ENCODE assay signal across 10 mouse cellular contexts in the genomic region with DNA sequence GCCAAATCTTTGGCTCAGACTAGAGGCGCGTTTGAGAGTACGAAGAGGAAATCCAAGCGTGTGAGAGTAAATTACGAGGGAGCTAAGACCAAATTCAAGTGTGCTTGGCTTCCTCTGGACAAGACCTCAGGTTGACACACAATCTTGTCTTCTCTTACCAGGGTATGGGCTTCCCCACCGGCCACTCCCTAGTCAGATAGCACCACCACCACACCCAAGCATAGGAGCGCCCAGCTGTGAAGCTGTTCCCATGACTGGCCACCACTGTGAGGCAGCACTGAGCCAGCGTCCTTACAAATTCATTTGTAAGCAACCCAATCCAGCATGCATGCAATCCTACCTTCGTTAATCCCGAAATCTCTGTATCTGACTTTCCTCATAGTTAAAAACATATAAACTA. TPM values are rescaled to one million over a fixed set of nuclear protein-coding genes. Genes with fewer than 3 reads are reported as not detected.
DNase-seq lines count a peak whose midpoint lies in the region; ATAC-seq and TF ChIP-seq lines count a peak whose summit lies in the region.
"Had no signal": no experiment of that assay in that cellular context is flagged by ENCODE, and none has a peak within 500 bp of the region (broad histone marks: within the 10 kb centered on the region; RNA-seq: fewer than 3 reads in every experiment).

No protein-coding gene starts in this region.

- H3K4me2 ChIP-seq in forebrain, embryonic 14.5 days (ENCODE audit: low read length) = no peak overlapping the region
- no peak overlapping the region for H3K4me2 ChIP-seq in embryonic facial prominence, embryonic 14.5 days (ENCODE audit: low read depth, low read length)
- H3K4me2 ChIP-seq: heart, embryonic 13.5 days had no signal

- TF ChIP-seq POLR2A in thymus, adult 2 months (IDR thresholded peaks at IDR 0.05; ENCODE audit: control insufficient read depth, extremely low read depth, insufficient read depth, low read length, poor library complexity) = no peak

- H3K27ac ChIP-seq in forebrain, embryonic 10.5 days = no peak overlapping the region
- no peak overlapping the region for H3K27ac ChIP-seq in forebrain, embryonic 14.5 days (ENCODE audit: low read depth, low read length)
- H3K27ac ChIP-seq in embryonic facial prominence, embryonic 14.5 days (replicated peaks; ENCODE audit: low read depth, low read length) = no peak overlapping the region
- no peak overlapping the region for H3K27ac ChIP-seq in thymus, adult 2 months (ENCODE audit: control insufficient read depth, insufficient read depth, low read length)
- H3K27ac ChIP-seq: heart, embryonic 13.5 days had no signal

- peak; percentile 64; the same call in 1 of the 2 replicates for TF ChIP-seq CTCF in thymus, adult 2 months (IDR thresholded peaks at IDR 0.05; ENCODE audit: borderline replicate concordance, control insufficient read depth, extremely low read depth, insufficient read depth, low read length, poor library complexity)

- no peak overlapping the region for H3K4me3 ChIP-seq in forebrain, embryonic 10.5 days
- no peak overlapping the region for H3K4me3 ChIP-seq in forebrain, embryonic 14.5 days (ENCODE audit: low read depth, low read length)
- H3K4me3 ChIP-seq in embryonic facial prominence, embryonic 14.5 days (ENCODE audit: low read depth, low read length) = no peak overlapping the region
- no peak overlapping the region for H3K4me3 ChIP-seq in thymus, adult 2 months (ENCODE audit: control insufficient read depth, insufficient read depth, low read length)
- H3K4me3 ChIP-seq: heart, embryonic 13.5 days; megakaryocyte, embryonic 14.5 days had no signal

- H3K4me1 ChIP-seq in forebrain, embryonic 10.5 days = peaks cover 34% of the 10 kb centered on the region
- H3K4me1 ChIP-seq in forebrain, embryonic 14.5 days (ENCODE audit: control insufficient read depth, insufficient read depth, low read length) = no peaks in the 10 kb centered on the region
- H3K4me1 ChIP-seq in embryonic facial prominence, embryonic 14.5 days (ENCODE audit: control insufficient read depth, insufficient read depth, low read length) = no peaks in the 10 kb centered on the region; the same call in 1 of the 2 replicates
- H3K4me1 ChIP-seq in thymus, adult 2 months (replicated peaks; ENCODE audit: control insufficient read depth, insufficient read depth, low read length) = no peaks in the 10 kb centered on the region

- WGBS in forebrain, embryonic 10.5 days = 70% methylated on average over 10 of the region's 10 CpGs
- WGBS in forebrain, embryonic 14.5 days = 69% methylated on average over 10 of the region's 10 CpGs
- 68% methylated on average over 10 of the region's 10 CpGs for WGBS in embryonic facial prominence, embryonic 14.5 days
- 48% methylated on average over 10 of the region's 10 CpGs for WGBS in thymus, adult 2 months

- no peak for ATAC-seq in forebrain, embryonic 14.5 days
- no peak for ATAC-seq in embryonic facial prominence, embryonic 14.5 days (ENCODE audit: low read depth)

- peaks cover 10% of the 10 kb centered on the region; the same call in 1 of the 2 replicates for H3K27me3 ChIP-seq in forebrain, embryonic 10.5 days (ENCODE audit: poor library complexity, severe bottlenecking)
- no peaks in the 10 kb centered on the region for H3K27me3 ChIP-seq in forebrain, embryonic 14.5 days (replicated peaks; ENCODE audit: control insufficient read depth, insufficient read depth, low read length)
- no peaks in the 10 kb centered on the region for H3K27me3 ChIP-seq in embryonic facial prominence, embryonic 14.5 days (replicated peaks; ENCODE audit: control insufficient read depth, insufficient read depth, low read length)
- no peaks in the 10 kb centered on the region for H3K27me3 ChIP-seq in thymus, adult 2 months (ENCODE audit: control insufficient read depth, insufficient read depth, low read length)

- H3K9ac ChIP-seq in forebrain, embryonic 14.5 days (ENCODE audit: low read length) = no peak overlapping the region
- no peak overlapping the region for H3K9ac ChIP-seq in embryonic facial prominence, embryonic 14.5 days (ENCODE audit: low read depth, low read length)
- H3K9ac ChIP-seq: heart, embryonic 13.5 days had no signal

- H3K36me3 ChIP-seq in forebrain, embryonic 10.5 days (replicated peaks) = peaks cover 31% of the 10 kb centered on the region
- peaks cover 15% of the 10 kb centered on the region for H3K36me3 ChIP-seq in forebrain, embryonic 14.5 days (ENCODE audit: control insufficient read depth, insufficient read depth, low read length)
- peaks cover 7% of the 10 kb centered on the region for H3K36me3 ChIP-seq in embryonic facial prominence, embryonic 14.5 days (ENCODE audit: control insufficient read depth, insufficient read depth, low read length)
- H3K36me3 ChIP-seq in thymus, adult 2 months (ENCODE audit: control insufficient read depth, insufficient read depth, low read length) = peaks cover 3% of the 10 kb centered on the region

- no peaks in the 10 kb centered on the region for H3K9me3 ChIP-seq in forebrain, embryonic 10.5 days
- no peaks in the 10 kb centered on the region for H3K9me3 ChIP-seq in forebrain, embryonic 14.5 days (replicated peaks; ENCODE audit: control insufficient read depth, low read length)
- no peaks in the 10 kb centered on the region for H3K9me3 ChIP-seq in embryonic facial prominence, embryonic 14.5 days (ENCODE audit: control insufficient read depth, low read length)
- H3K9me3 ChIP-seq: heart, embryonic 13.5 days; megakaryocyte, embryonic 14.5 days had no signal

- peak; percentile 44 for DNase-seq in forebrain, embryonic 10.5 days (ENCODE audit: extremely low spot score, low spot score)
- no peak for DNase-seq in forebrain, embryonic 14.5 days (ENCODE audit: low spot score)
- DNase-seq in right cerebral cortex, adult 2 months (ENCODE audit: low spot score in 2 of 2) = peak; percentile 14 to 39
- DNase-seq in right cerebral cortex, postnatal 25 days = no peak
- peak; percentile 25 for DNase-seq in embryonic facial prominence, embryonic 14.5 days (ENCODE audit: low spot score)
- peak; percentile 64 for DNase-seq in lung, postnatal 10 days
- peak; percentile 66 for DNase-seq in thymus, adult 2 months
- no peak for DNase-seq in gastrocnemius, adult 8-10 months (ENCODE audit: low spot score in 2 of 2)

RNA-seq across cellular contexts. Expression of a gene that starts 7.4 kb away (rescaled TPM):
- polyA plus RNA-seq in forebrain, embryonic 10.5 days (2016; fragmentation: Nextera tagmentation; extraction: Ambion mirVana) = 1,247 and 1,263 TPM in 2 replicates
- 964 and 1,342 TPM in 2 replicates for polyA plus RNA-seq in forebrain, embryonic 14.5 days (2014; fragmentation: Nextera tagmentation; extraction: Ambion mirVana)
- polyA plus RNA-seq in embryonic facial prominence, embryonic 14.5 days (2014; fragmentation: Nextera tagmentation; extraction: Ambion mirVana) = 1,887 and 1,994 TPM in 2 replicates
- 8,905 and 10,824 TPM in 2 replicates for polyA plus RNA-seq in thymus, adult 2 months (2012; rRNA removed)
- total RNA-seq in gastrocnemius, adult 8-10 months (2022) = 1,000 to 10,000 TPM; 1,384 to 1,601 (median 1,420) TPM

RNA-seq across cellular contexts. Expression of a gene that starts 39.7 kb away (rescaled TPM):
- polyA plus RNA-seq in forebrain, embryonic 10.5 days (2016; fragmentation: Nextera tagmentation; extraction: Ambion mirVana) = 132 and 135 TPM in 2 replicates
- 43.2 and 49.6 TPM in 2 replicates for polyA plus RNA-seq in forebrain, embryonic 14.5 days (2014; fragmentation: Nextera tagmentation; extraction: Ambion mirVana)
- polyA plus RNA-seq in embryonic facial prominence, embryonic 14.5 days (2014; fragmentation: Nextera tagmentation; extraction: Ambion mirVana) = 93.0 and 98.3 TPM in 2 replicates
- 28.4 and 33.1 TPM in 2 replicates for polyA plus RNA-seq in thymus, adult 2 months (2012; rRNA removed)
- under 1 TPM in 2 of 4 experiments, not detected in 2; 0.46 to 0.68 TPM for total RNA-seq in gastrocnemius, adult 8-10 months (2022)

Comparison
In these comparisons a context has a peak if more than half of its experiments do, and no peak if none do; other contexts are left out.
1. DNase-seq: peak in forebrain, embryonic 10.5 days (single experiment), right cerebral cortex, adult 2 months (2 of 2), embryonic facial prominence, embryonic 14.5 days (single experiment), lung, postnatal 10 days (single experiment) and thymus, adult 2 months (single experiment); none in forebrain, embryonic 14.5 days (single experiment), right cerebral cortex, postnatal 25 days (single experiment) and gastrocnemius, adult 8-10 months (0 of 2).